8 mouse cellular contexts compared by ENCODE assay signal in genomic region chr15:77933770-77934169, GRCm38 (mm10). TPM values are rescaled to one million over a fixed set of nuclear protein-coding genes. Genes with fewer than 3 reads are reported as not detected.
DNase-seq lines count a peak whose midpoint lies in the region; ATAC-seq lines count a peak whose summit lies in the region.

No protein-coding gene starts in this region.

- peak overlapping the region; percentile 43 for H3K4me2 ChIP-seq in forebrain, embryonic 13.5 days
- H3K4me2 ChIP-seq in liver, embryonic 15.5 days: peak overlapping the region; percentile 44
- H3K4me2 ChIP-seq in neural tube, embryonic 11.5 days (ENCODE audit: low read depth): no peak overlapping the region
- H3K4me2 ChIP-seq in stomach, embryonic 16.5 days (ENCODE audit: low read depth, low read length): peak overlapping the region; percentile 32

- peak; percentile 85 to 92 for DNase-seq in CD8-positive naive resting alpha-beta T cell, adult 2 months (ENCODE audit: low read depth in 2 of 2, low spot score in 2 of 2)
- DNase-seq in c-Kit-positive CD71-positive TER-119-positive erythroid progenitor cells, embryonic 14.5 days (ENCODE audit: low spot score): peak; percentile 92
- DNase-seq in heart, postnatal 10 days: peak; percentile 99 to 100
- peak; percentile 98 to 99 for DNase-seq in kidney, postnatal 4 days
- DNase-seq in neural tube, embryonic 11.5 days (ENCODE audit: low spot score): peak; percentile 93

- under 1% methylated on average over 14 of the region's 14 CpGs for WGBS in forebrain, embryonic 13.5 days
- 2% methylated on average over 14 of the region's 14 CpGs for WGBS in liver, embryonic 15.5 days (ENCODE audit: insufficient replicate concordance)
- WGBS in neural tube, embryonic 11.5 days: under 1% methylated on average over 14 of the region's 14 CpGs
- WGBS in stomach, embryonic 16.5 days: under 1% methylated on average over 14 of the region's 14 CpGs

- no peaks in the 10 kb centered on the region for H3K9me3 ChIP-seq in forebrain, embryonic 13.5 days (replicated peaks)
- no peaks in the 10 kb centered on the region for H3K9me3 ChIP-seq in liver, embryonic 15.5 days (replicated peaks)
- H3K9me3 ChIP-seq in neural tube, embryonic 11.5 days (ENCODE audit: control insufficient read depth, low read length): no peaks in the 10 kb centered on the region
- H3K9me3 ChIP-seq in stomach, embryonic 16.5 days (replicated peaks; ENCODE audit: control insufficient read depth, low read length): no peaks in the 10 kb centered on the region

- H3K27ac ChIP-seq in forebrain, embryonic 13.5 days: no peak overlapping the region
- H3K27ac ChIP-seq in liver, embryonic 15.5 days (replicated peaks): no peak overlapping the region
- H3K27ac ChIP-seq in neural tube, embryonic 11.5 days (ENCODE audit: low read depth, low read length): no peak overlapping the region
- no peak overlapping the region for H3K27ac ChIP-seq in stomach, embryonic 16.5 days (ENCODE audit: low read length)

- 0 out of 2 replicates have a peak overlapping the region, but pooled peaks have one; percentile 1 for H3K4me3 ChIP-seq in forebrain, embryonic 13.5 days
- no peak overlapping the region for H3K4me3 ChIP-seq in liver, embryonic 15.5 days (replicated peaks)
- H3K4me3 ChIP-seq in neural tube, embryonic 11.5 days (ENCODE audit: low read depth, low read length): no peak overlapping the region
- H3K4me3 ChIP-seq in stomach, embryonic 16.5 days (replicated peaks; ENCODE audit: low read length): no peak overlapping the region

- H3K9ac ChIP-seq in forebrain, embryonic 13.5 days: peak overlapping the region; percentile 49
- H3K9ac ChIP-seq in liver, embryonic 15.5 days: no peak overlapping the region
- no peak overlapping the region; the same call in 1 of the 2 replicates for H3K9ac ChIP-seq in neural tube, embryonic 11.5 days (ENCODE audit: low read length)
- peak overlapping the region; percentile 34; the same call in 1 of the 2 replicates for H3K9ac ChIP-seq in stomach, embryonic 16.5 days (ENCODE audit: low read length)

- H3K36me3 ChIP-seq in forebrain, embryonic 13.5 days (ENCODE audit: poor library complexity, severe bottlenecking): no peaks in the 10 kb centered on the region
- H3K36me3 ChIP-seq in liver, embryonic 15.5 days (replicated peaks): no peaks in the 10 kb centered on the region
- H3K36me3 ChIP-seq in neural tube, embryonic 11.5 days (ENCODE audit: control insufficient read depth, insufficient read depth, low read length): no peaks in the 10 kb centered on the region
- H3K36me3 ChIP-seq in stomach, embryonic 16.5 days (ENCODE audit: control insufficient read depth, insufficient read depth, low read length): no peaks in the 10 kb centered on the region

- peak; percentile 13; the same call in 1 of the 2 replicates for ATAC-seq in forebrain, embryonic 13.5 days
- no peak for ATAC-seq in liver, embryonic 15.5 days (ENCODE audit: insufficient read depth)
- ATAC-seq in neural tube, embryonic 11.5 days (ENCODE audit: insufficient read depth, low FRiP score, low TSS enrichment): peak; percentile 62
- no peak for ATAC-seq in stomach, embryonic 16.5 days (ENCODE audit: insufficient read depth, low FRiP score)

- intact Hi-C loops in heart, postnatal 10 days (cut with DNase I): loop anchor here (5.0 kb wide), 2 partner anchors 34 to 184 kb away; no protein-coding TSS in a partner anchor

- peaks cover 24% of the 10 kb centered on the region for H3K4me1 ChIP-seq in forebrain, embryonic 13.5 days
- peaks cover 52% of the 10 kb centered on the region for H3K4me1 ChIP-seq in liver, embryonic 15.5 days (replicated peaks)
- H3K4me1 ChIP-seq in neural tube, embryonic 11.5 days (ENCODE audit: control insufficient read depth, insufficient read depth, low read length): peaks cover 9% of the 10 kb centered on the region
- peaks cover 7% of the 10 kb centered on the region; the same call in 1 of the 2 replicates for H3K4me1 ChIP-seq in stomach, embryonic 16.5 days (ENCODE audit: control insufficient read depth, insufficient read depth, low read length)

- no peaks in the 10 kb centered on the region for H3K27me3 ChIP-seq in forebrain, embryonic 13.5 days
- H3K27me3 ChIP-seq in liver, embryonic 15.5 days: peaks cover 14% of the 10 kb centered on the region
- no peaks in the 10 kb centered on the region for H3K27me3 ChIP-seq in neural tube, embryonic 11.5 days (ENCODE audit: control insufficient read depth, insufficient read depth, low read length)
- no peaks in the 10 kb centered on the region; the same call in 1 of the 2 replicates for H3K27me3 ChIP-seq in stomach, embryonic 16.5 days (ENCODE audit: control insufficient read depth, insufficient read depth, low read length)

RNA-seq across cellular contexts. Expression of gene Txn2, which starts 5.0 kb away (rescaled TPM):
- polyA plus RNA-seq in forebrain, embryonic 13.5 days (2015; fragmentation: Nextera tagmentation; extraction: Ambion mirVana): 234 and 249 TPM in 2 replicates
- 100 to 1,000 TPM; 200 to 221 TPM for total RNA-seq in heart, postnatal 10 days (2021)
- polyA plus RNA-seq in liver, embryonic 15.5 days (2015; fragmentation: Nextera tagmentation; extraction: Ambion mirVana): 185 and 208 TPM in 2 replicates
- polyA plus RNA-seq in neural tube, embryonic 11.5 days (2014; fragmentation: Nextera tagmentation; extraction: Ambion mirVana): 262 and 277 TPM in 2 replicates
- polyA plus RNA-seq in stomach, embryonic 16.5 days (2015; fragmentation: Nextera tagmentation; extraction: Ambion mirVana): 232 and 253 TPM in 2 replicates

RNA-seq across cellular contexts. Expression of gene Foxred2, which starts 22.8 kb away (rescaled TPM):
- polyA plus RNA-seq in forebrain, embryonic 13.5 days (2015; fragmentation: Nextera tagmentation; extraction: Ambion mirVana): 6.9 and 8.5 TPM in 2 replicates
- under 1 TPM; 0.20 to 0.38 TPM for total RNA-seq in heart, postnatal 10 days (2021)
- 1.1 and 1.4 TPM in 2 replicates for polyA plus RNA-seq in liver, embryonic 15.5 days (2015; fragmentation: Nextera tagmentation; extraction: Ambion mirVana)
- 4.1 and 5.7 TPM in 2 replicates for polyA plus RNA-seq in neural tube, embryonic 11.5 days (2014; fragmentation: Nextera tagmentation; extraction: Ambion mirVana)
- 2.9 and 3.3 TPM in 2 replicates for polyA plus RNA-seq in stomach, embryonic 16.5 days (2015; fragmentation: Nextera tagmentation; extraction: Ambion mirVana)

RNA-seq across cellular contexts. Expression of gene Eif3d, which starts 36.8 kb away (rescaled TPM):
- polyA plus RNA-seq in forebrain, embryonic 13.5 days (2015; fragmentation: Nextera tagmentation; extraction: Ambion mirVana): 200 and 207 TPM in 2 replicates
- 10 to 100 TPM; 91.8 to 94.0 TPM for total RNA-seq in heart, postnatal 10 days (2021)
- polyA plus RNA-seq in liver, embryonic 15.5 days (2015; fragmentation: Nextera tagmentation; extraction: Ambion mirVana): 139 and 142 TPM in 2 replicates
- polyA plus RNA-seq in neural tube, embryonic 11.5 days (2014; fragmentation: Nextera tagmentation; extraction: Ambion mirVana): 233 and 243 TPM in 2 replicates
- polyA plus RNA-seq in stomach, embryonic 16.5 days (2015; fragmentation: Nextera tagmentation; extraction: Ambion mirVana): 182 and 186 TPM in 2 replicates

Comparison
In these comparisons a context has a peak if more than half of its experiments do, and no peak if none do; other contexts are left out.
1. ATAC-seq: peak in forebrain, embryonic 13.5 days (single experiment) and neural tube, embryonic 11.5 days (single experiment); none in liver, embryonic 15.5 days (single experiment) and stomach, embryonic 16.5 days (single experiment).
2. H3K9ac ChIP-seq: peak in forebrain, embryonic 13.5 days (single experiment) and stomach, embryonic 16.5 days (single experiment); none in liver, embryonic 15.5 days (single experiment) and neural tube, embryonic 11.5 days (single experiment).
3. Peak in every context shown above with its lines, with median percentiles within 50 percentile points of each other: DNase-seq.